Mouse (Mus musculus) cerebellum, adult 2 months (tissue): Measurements from ENCODE around the gene Tmem69.

Experiments
- CTCF ChIP-seq: fragments of 200-500 bp; IDR thresholded peaks from 2 replicates; pipeline ENCODE4 v1.5.1; 2011; ENCODE audit warnings: low read depth, mild to moderate bottlenecking, control low read depth, low read length, moderate library complexity, borderline replicate concordance; ENCODE audit not compliant: insufficient read depth
- POLR2A ChIP-seq: fragments of 200-500 bp; IDR thresholded peaks from 2 replicates; pipeline ENCODE4 v1.6.1; 2011; ENCODE audit warnings: low read length, control low read depth, borderline replicate concordance; ENCODE audit not compliant: insufficient read depth

GRCm38 (mm10) chr4:116558151-116558882 is 2.6 kb upstream of the Tmem69 start:
- TF ChIP-seq POLR2A: no peak
- no peak for TF ChIP-seq CTCF
